Mouse (Mus musculus) erythroblast, embryonic 14.5 days (primary cell): ENCODE results near the gene Dpp6.

Experiments
- GATA1 ChIP-seq: IDR thresholded peaks from 2 replicates; pipeline ENCODE4 v1.6.1; 2012; ENCODE audit warnings: low read length, inconsistent platforms, mixed read lengths
- TAL1 ChIP-seq: IDR thresholded peaks from 3 replicates; pipeline ENCODE4 v1.6.1; 2012; ENCODE audit warnings: low read length, inconsistent platforms, mixed read lengths

GRCm38 (mm10) chr5:27454386-27454785, 637.4 kb downstream of the Dpp6 start:
- TF ChIP-seq GATA1 (no peak), TAL1 (no peak)
